Mouse (Mus musculus) cerebellum, adult 11 months (tissue): Measurements from ENCODE around the gene Ddr2.
A peak's percentile ranks its signal among the peaks of the same experiment; 100 is the strongest.

Experiments
- DNase-seq: peaks from one replicate; pipeline ENCODE4 v3.0.0; 2022

The Ddr2 gene

GRCm38 (mm10) chr1:169946004-169946403 lies 164.6 kb downstream of the Ddr2 start:
- no peak for DNase-seq

- DNase-seq: peak; percentile 26
Observed at GRCm38 (mm10) chr1:169939345-169939744, 171.2 kb downstream of the Ddr2 start.

GRCm38 (mm10) chr1:169934005-169934725 lies 176.4 kb downstream of the Ddr2 start:
- DNase-seq: peak; percentile 50

- DNase-seq: no peak
Observed at GRCm38 (mm10) chr1:169932122-169932746, 178.3 kb downstream of the Ddr2 start.

GRCm38 (mm10) chr1:169931698-169932097 lies 178.9 kb downstream of the Ddr2 start:
- no peak for DNase-seq

- peak; percentile 9 for DNase-seq
Observed at GRCm38 (mm10) chr1:169928454-169928971, 182.0 kb downstream of the Ddr2 start, which contains the start of gene Ccdc190. Gene Ccdc190, plus strand, starts transcription at chr1:169928648.

GRCm38 (mm10) chr1:169927753-169928369 lies 182.7 kb downstream of the Ddr2 start:
- DNase-seq: no peak

- no peak for DNase-seq
Observed at GRCm38 (mm10) chr1:169924567-169924966, 186.0 kb downstream of the Ddr2 start.
